ENCODE assay signal across 9 mouse cellular contexts in the genomic region with DNA sequence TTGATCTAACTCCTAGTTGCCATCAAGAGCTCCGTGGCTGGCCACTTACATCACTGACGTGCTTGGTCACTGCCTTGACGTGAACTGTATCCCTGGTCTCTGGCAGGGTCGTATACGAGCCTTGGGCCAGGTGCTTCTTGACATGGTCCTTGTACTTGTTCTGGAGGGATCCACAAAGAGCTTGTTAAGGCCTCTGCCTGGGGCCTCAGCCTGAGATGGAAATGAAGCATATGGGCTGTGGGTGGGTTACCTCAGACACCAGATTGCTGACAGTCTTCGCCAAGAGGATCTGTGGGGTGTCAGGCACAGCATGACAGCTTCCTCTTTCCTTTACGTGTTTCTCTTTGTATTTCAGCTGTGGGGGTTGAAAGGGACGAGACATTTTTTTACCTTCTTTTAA.
A peak's percentile ranks its signal among the peaks of the same experiment; 100 is the strongest.
DNase-seq lines count a peak whose midpoint lies in the region; ATAC-seq lines count a peak whose summit lies in the region.
"Had no signal": no experiment of that assay in that cellular context is flagged by ENCODE, and none has a peak within 500 bp of the region (broad histone marks: within the 10 kb centered on the region; RNA-seq: fewer than 3 reads in every experiment).

No protein-coding gene starts in this region.

- 73% methylated on average over 8 of the region's 8 CpGs for WGBS in forebrain, embryonic 14.5 days
- 78% methylated on average over 8 of the region's 8 CpGs for WGBS in forebrain, embryonic 12.5 days

- ATAC-seq in forebrain, embryonic 14.5 days: peak; percentile 95
- ATAC-seq in forebrain, embryonic 12.5 days (ENCODE audit: low FRiP score): no peak

- no peaks in the 10 kb centered on the region for H3K36me3 ChIP-seq in forebrain, embryonic 14.5 days (ENCODE audit: control insufficient read depth, insufficient read depth, low read length)
- no peaks in the 10 kb centered on the region for H3K36me3 ChIP-seq in forebrain, embryonic 12.5 days (replicated peaks)
- no peaks in the 10 kb centered on the region for H3K36me3 ChIP-seq in splenic B cell, adult 2 months (ENCODE audit: control insufficient read depth, insufficient read depth, low read length, poor library complexity, severe bottlenecking)
- H3K36me3 ChIP-seq: liver, embryonic 13.5 days had no signal

- peak; percentile 81 for DNase-seq in forebrain, embryonic 14.5 days (ENCODE audit: low spot score)
- peak; percentile 89 to 90 for DNase-seq in cerebellum, postnatal 25 days
- peak; percentile 67 for DNase-seq in left cerebral cortex, adult 11 months (ENCODE audit: low spot score)
- DNase-seq in splenic B cell, adult 2 months (ENCODE audit: low read depth, low spot score): peak; percentile 69
- DNase-seq in embryo, embryonic 10 days (ENCODE audit: low spot score): no peak
- DNase-seq in kidney, adult 9 months: no peak
- no peak for DNase-seq in adrenal gland, adult (ENCODE audit: inconsistent age in 2 of 2, low spot score in 1 of 2)
- DNase-seq: liver, embryonic 13.5 days had no signal

- peak overlapping the region; percentile 40; the same call in 1 of the 2 replicates for H3K27ac ChIP-seq in forebrain, embryonic 14.5 days (ENCODE audit: low read depth, low read length)
- no peak overlapping the region for H3K27ac ChIP-seq in forebrain, embryonic 12.5 days
- H3K27ac ChIP-seq: liver, embryonic 13.5 days had no signal

- no peaks in the 10 kb centered on the region for H3K4me1 ChIP-seq in forebrain, embryonic 14.5 days (ENCODE audit: control insufficient read depth, insufficient read depth, low read length)
- H3K4me1 ChIP-seq in forebrain, embryonic 12.5 days: no peaks in the 10 kb centered on the region
- H3K4me1 ChIP-seq: liver, embryonic 13.5 days had no signal

- H3K4me2 ChIP-seq in forebrain, embryonic 14.5 days (ENCODE audit: low read length): no peak overlapping the region
- H3K4me2 ChIP-seq in forebrain, embryonic 12.5 days: no peak overlapping the region
- H3K4me2 ChIP-seq: liver, embryonic 13.5 days had no signal

- H3K4me3 ChIP-seq in forebrain, embryonic 14.5 days (ENCODE audit: low read depth, low read length): no peak overlapping the region
- H3K4me3 ChIP-seq in forebrain, embryonic 12.5 days (replicated peaks): no peak overlapping the region
- H3K4me3 ChIP-seq: liver, embryonic 13.5 days had no signal

- H3K27me3 ChIP-seq in forebrain, embryonic 14.5 days (replicated peaks; ENCODE audit: control insufficient read depth, insufficient read depth, low read length): no peaks in the 10 kb centered on the region
- no peaks in the 10 kb centered on the region for H3K27me3 ChIP-seq in forebrain, embryonic 12.5 days
- no peaks in the 10 kb centered on the region for H3K27me3 ChIP-seq in splenic B cell, adult 2 months (ENCODE audit: control insufficient read depth, insufficient read depth, low read length, poor library complexity, severe bottlenecking)
- H3K27me3 ChIP-seq: liver, embryonic 13.5 days had no signal

- H3K9ac ChIP-seq in forebrain, embryonic 14.5 days (ENCODE audit: low read length): no peak overlapping the region
- no peak overlapping the region for H3K9ac ChIP-seq in forebrain, embryonic 12.5 days
- H3K9ac ChIP-seq: liver, embryonic 13.5 days had no signal

- H3K9me3 ChIP-seq in forebrain, embryonic 14.5 days (replicated peaks; ENCODE audit: control insufficient read depth, low read length): no peaks in the 10 kb centered on the region
- no peaks in the 10 kb centered on the region for H3K9me3 ChIP-seq in forebrain, embryonic 12.5 days
- H3K9me3 ChIP-seq: liver, embryonic 13.5 days had no signal

Comparison
In these comparisons a context has a peak if more than half of its experiments do, and no peak if none do; other contexts are left out.
1. DNase-seq: peak in forebrain, embryonic 14.5 days (single experiment), cerebellum, postnatal 25 days (2 of 2), left cerebral cortex, adult 11 months (single experiment) and splenic B cell, adult 2 months (single experiment); none in embryo, embryonic 10 days (single experiment), kidney, adult 9 months (single experiment) and adrenal gland, adult (0 of 2).